Mouse (Mus musculus): ENCODE results near the gene Syvn1.

GRCm38 (mm10) chr19:6020276-6020675 lies 26.1 kb upstream of the Syvn1 start:
- no peak for TF ChIP-seq POLR2A (IDR thresholded peaks at IDR 0.05; ENCODE audit: insufficient read depth, low read depth, low read length)
- TF ChIP-seq CTCF (IDR thresholded peaks at IDR 0.05), result 0 out of 2 replicates have a peak, but pooled peaks have one; percentile 6

Data from heart, adult 2 months (tissue).